8 mouse cellular contexts compared by ENCODE assay signal in genomic region chr13:48732168-48732841, GRCm38 (mm10).
DNase-seq lines count a peak whose midpoint lies in the region; ATAC-seq and TF ChIP-seq lines count a peak whose summit lies in the region.

No protein-coding gene starts in this region.

- H3K27ac ChIP-seq in heart, embryonic 11.5 days (ENCODE audit: low read depth, low read length), result no peak overlapping the region
- H3K27ac ChIP-seq in gastrocnemius, adult 2 months, result no peak overlapping the region
- H3K27ac ChIP-seq in kidney, adult 2 months (ENCODE audit: insufficient read depth, low read depth, low read length), result no peak overlapping the region
- no peak overlapping the region for H3K27ac ChIP-seq in lung, embryonic 16.5 days (ENCODE audit: low read length)
- peak overlapping the region; percentile 39; the same call in 1 of the 2 replicates for H3K27ac ChIP-seq in stomach, embryonic 14.5 days (ENCODE audit: low read length)

- H3K4me3 ChIP-seq in heart, embryonic 11.5 days (ENCODE audit: low read depth, low read length), result peak overlapping the region; percentile 19; the same call in 1 of the 2 replicates
- no peak overlapping the region for H3K4me3 ChIP-seq in gastrocnemius, adult 2 months
- H3K4me3 ChIP-seq in kidney, adult 2 months (ENCODE audit: insufficient read depth, low read depth, low read length), result no peak overlapping the region
- peak overlapping the region; percentile 20; the same call in 1 of the 2 replicates for H3K4me3 ChIP-seq in lung, embryonic 16.5 days (ENCODE audit: low read length)
- no peak overlapping the region for H3K4me3 ChIP-seq in stomach, embryonic 14.5 days (ENCODE audit: low read depth, low read length)

- ATAC-seq in heart, embryonic 11.5 days (replicated peaks; ENCODE audit: insufficient number of reproducible peaks, low FRiP score, low TSS enrichment), result no peak
- ATAC-seq in lung, embryonic 16.5 days (ENCODE audit: low read depth), result 0 out of 2 replicates have a peak, but pooled peaks have one; percentile 10
- no peak for ATAC-seq in stomach, embryonic 14.5 days (ENCODE audit: insufficient number of reproducible peaks, insufficient read depth, low FRiP score, low read depth)

- peaks cover 70% of the 10 kb centered on the region for H3K27me3 ChIP-seq in heart, embryonic 11.5 days (ENCODE audit: control insufficient read depth, insufficient read depth, low read length)
- peaks cover 3% of the 10 kb centered on the region; the same call in 1 of the 2 replicates for H3K27me3 ChIP-seq in kidney, adult 2 months (replicated peaks; ENCODE audit: control insufficient read depth, insufficient read depth, low read length)
- peaks cover 66% of the 10 kb centered on the region for H3K27me3 ChIP-seq in lung, embryonic 16.5 days (ENCODE audit: control insufficient read depth, insufficient read depth, low read depth, low read length)
- no peaks in the 10 kb centered on the region for H3K27me3 ChIP-seq in stomach, embryonic 14.5 days (ENCODE audit: control insufficient read depth, insufficient read depth, low read length)

- H3K9me3 ChIP-seq in heart, embryonic 11.5 days (replicated peaks; ENCODE audit: control insufficient read depth, low read length), result no peaks in the 10 kb centered on the region
- H3K9me3 ChIP-seq in lung, embryonic 16.5 days (ENCODE audit: control insufficient read depth, low read length), result no peaks in the 10 kb centered on the region
- H3K9me3 ChIP-seq in stomach, embryonic 14.5 days (ENCODE audit: control insufficient read depth, low read depth, low read length), result no peaks in the 10 kb centered on the region

- H3K9ac ChIP-seq in heart, embryonic 11.5 days (ENCODE audit: low read depth, low read length), result no peak overlapping the region
- no peak overlapping the region for H3K9ac ChIP-seq in lung, embryonic 16.5 days (ENCODE audit: low read length)
- H3K9ac ChIP-seq in stomach, embryonic 14.5 days (replicated peaks; ENCODE audit: low read depth, low read length), result no peak overlapping the region

- intact Hi-C loops in heart, postnatal 25 days (cut with DNase I), result loop anchor here (5.0 kb wide), 1 partner anchor 75 kb away; no protein-coding TSS in a partner anchor
- intact Hi-C loops in gastrocnemius, adult 2 months (cut with DNase I), result loop anchor here (1.0 to 5.0 kb wide), 2 partner anchors 70 to 77 kb away; no protein-coding TSS in a partner anchor

- no peaks in the 10 kb centered on the region for H3K36me3 ChIP-seq in heart, embryonic 11.5 days (ENCODE audit: control insufficient read depth, insufficient read depth, low read length)
- H3K36me3 ChIP-seq in kidney, adult 2 months (ENCODE audit: control insufficient read depth, insufficient read depth, low read length), result no peaks in the 10 kb centered on the region
- no peaks in the 10 kb centered on the region for H3K36me3 ChIP-seq in lung, embryonic 16.5 days (ENCODE audit: control insufficient read depth, insufficient read depth, low read length)
- no peaks in the 10 kb centered on the region for H3K36me3 ChIP-seq in stomach, embryonic 14.5 days (ENCODE audit: control insufficient read depth, insufficient read depth, low read length)

- H3K4me1 ChIP-seq in heart, embryonic 11.5 days (ENCODE audit: control insufficient read depth, insufficient read depth, low read length), result peaks cover 25% of the 10 kb centered on the region
- H3K4me1 ChIP-seq in kidney, adult 2 months (ENCODE audit: control insufficient read depth, insufficient read depth, low read length), result no peaks in the 10 kb centered on the region
- peaks cover 17% of the 10 kb centered on the region for H3K4me1 ChIP-seq in lung, embryonic 16.5 days (replicated peaks; ENCODE audit: control insufficient read depth, insufficient read depth, low read length)
- peaks cover 43% of the 10 kb centered on the region for H3K4me1 ChIP-seq in stomach, embryonic 14.5 days (ENCODE audit: control insufficient read depth, insufficient read depth, low read length)

- no peak for DNase-seq in heart, postnatal 25 days (ENCODE audit: low spot score)
- peak; percentile 48 to 57 for DNase-seq in cerebellum, adult 18-20 months
- peak; percentile 56 for DNase-seq in gastrocnemius, adult 2 months
- DNase-seq in kidney, adult 2 months, result peak; percentile 14
- no peak for DNase-seq in frontal cortex, postnatal 36 days (ENCODE audit: low spot score in 2 of 2)

- no peak for TF ChIP-seq POLR2A in kidney, adult 2 months (IDR thresholded peaks at IDR 0.05; ENCODE audit: low read depth, low read length)

- H3K4me2 ChIP-seq in heart, embryonic 11.5 days, result peak overlapping the region; percentile 32; the same call in 1 of the 2 replicates
- H3K4me2 ChIP-seq in lung, embryonic 16.5 days (ENCODE audit: low read depth, low read length), result peak overlapping the region; percentile 44
- peak overlapping the region; percentile 56 for H3K4me2 ChIP-seq in stomach, embryonic 14.5 days (replicated peaks; ENCODE audit: low read depth, low read length)

- peak; percentile 82 for TF ChIP-seq CTCF in gastrocnemius, adult 2 months (IDR thresholded peaks at IDR 0.05)
- peak; percentile 46 for TF ChIP-seq CTCF in kidney, adult 2 months (conservative IDR thresholded peaks at IDR 0.05; ENCODE audit: insufficient read depth, insufficient read length, low read depth, low read length)

- 3% methylated on average over 29 of the region's 29 CpGs for WGBS in heart, embryonic 11.5 days (ENCODE audit: insufficient replicate concordance)
- 4% methylated on average over 29 of the region's 29 CpGs for WGBS in kidney, adult 2 months
- 3% methylated on average over 29 of the region's 29 CpGs for WGBS in lung, embryonic 16.5 days
- 4% methylated on average over 29 of the region's 29 CpGs for WGBS in stomach, embryonic 14.5 days

Comparison
In these comparisons a context has a peak if more than half of its experiments do, and no peak if none do; other contexts are left out.
1. H3K4me3 ChIP-seq: peak in heart, embryonic 11.5 days (single experiment) and lung, embryonic 16.5 days (single experiment); none in gastrocnemius, adult 2 months (single experiment), kidney, adult 2 months (single experiment) and stomach, embryonic 14.5 days (single experiment).
2. DNase-seq: peak in cerebellum, adult 18-20 months (2 of 2), gastrocnemius, adult 2 months (single experiment) and kidney, adult 2 months (single experiment); none in heart, postnatal 25 days (single experiment) and frontal cortex, postnatal 36 days (0 of 2).
3. Peak in every context shown above with its lines, with median percentiles within 50 percentile points of each other: H3K4me2 ChIP-seq.